Mouse (Mus musculus) right cerebral cortex, postnatal 10 days (tissue): ENCODE results near the gene N4bp2l1.

Source experiments
- DNase-seq, 2 experiments: peaks; one replicate each; pipeline ENCODE4 v3.0.0; 2021; ENCODE audit warnings: low spot score in 2 of 2

The N4bp2l1 gene

GRCm38 (mm10) chr5:150566971-150567370 is 30.0 kb downstream of the N4bp2l1 start:
- no peak for DNase-seq

GRCm38 (mm10) chr5:150566226-150566625 is 30.8 kb downstream of the N4bp2l1 start:
- peak; percentile 56 to 75 for DNase-seq

- no peak for DNase-seq
Measured at GRCm38 (mm10) chr5:150564426-150564825, 32.6 kb downstream of the N4bp2l1 start.

GRCm38 (mm10) chr5:150561783-150562182 is 35.2 kb downstream of the N4bp2l1 start:
- DNase-seq, result no peak

GRCm38 (mm10) chr5:150561376-150561775 is 35.6 kb downstream of the N4bp2l1 start:
- no peak for DNase-seq

GRCm38 (mm10) chr5:150560851-150561250 is 36.1 kb downstream of the N4bp2l1 start:
- DNase-seq, result no peak

- DNase-seq, result peak in 1 of 2 experiments; percentile 3
Measured at GRCm38 (mm10) chr5:150559519-150560103, 37.4 kb downstream of the N4bp2l1 start.

- no peak for DNase-seq
Measured at GRCm38 (mm10) chr5:150551637-150552036, 45.4 kb downstream of the N4bp2l1 start.

- DNase-seq, result peak in 1 of 2 experiments; percentile 12
Measured at GRCm38 (mm10) chr5:150543184-150543583, 53.8 kb downstream of the N4bp2l1 start.

- DNase-seq, result no peak
Measured at GRCm38 (mm10) chr5:150541302-150541701, 55.7 kb downstream of the N4bp2l1 start.

GRCm38 (mm10) chr5:150525239-150525638 is 71.7 kb downstream of the N4bp2l1 start:
- DNase-seq, result no peak

GRCm38 (mm10) chr5:150522867-150523234 is 74.1 kb downstream of the N4bp2l1 start:
- DNase-seq, result no peak

GRCm38 (mm10) chr5:150521937-150522866 is 74.8 kb downstream of the N4bp2l1 start, which contains the start of gene Brca2:
Gene Brca2 (plus strand): TSS chr5:150522630.
- peak; percentile 93 to 95 for DNase-seq
